In genomic region chr2:37802610-37803212, GRCm38 (mm10) we compare ENCODE assay signal across 8 mouse cellular contexts. TPM values are rescaled to one million over a fixed set of nuclear protein-coding genes. Genes with fewer than 3 reads are reported as not detected.
DNase-seq lines count a peak whose midpoint lies in the region; ATAC-seq and TF ChIP-seq lines count a peak whose summit lies in the region.

No protein-coding gene starts in this region.

- H3K4me2 ChIP-seq in lung, embryonic 15.5 days: no peak overlapping the region

- no peak for TF ChIP-seq POLR2A in ES-Bruce4 (IDR thresholded peaks at IDR 0.05; ENCODE audit: insufficient read depth, low read length)
- TF ChIP-seq POLR2A in brain, embryonic 14.5 days (IDR thresholded peaks at IDR 0.05; ENCODE audit: borderline replicate concordance, extremely low read depth, insufficient read depth, insufficient read length, poor library complexity, severe bottlenecking): no peak

- no peak overlapping the region for H3K9ac ChIP-seq in ES-Bruce4 (ENCODE audit: low read depth, poor library complexity, severe bottlenecking)
- H3K9ac ChIP-seq in lung, embryonic 15.5 days: no peak overlapping the region

- no peak overlapping the region for H3K4me3 ChIP-seq in ES-Bruce4 (ENCODE audit: low read depth, low read length)
- H3K4me3 ChIP-seq in hindbrain, embryonic 10.5 days: no peak overlapping the region
- no peak overlapping the region for H3K4me3 ChIP-seq in lung, embryonic 15.5 days

- TF ChIP-seq EP300 in ES-Bruce4 (IDR thresholded peaks at IDR 0.05; ENCODE audit: insufficient read depth, low read depth, low read length): no peak

- no peaks in the 10 kb centered on the region for H3K36me3 ChIP-seq in ES-Bruce4 (ENCODE audit: control insufficient read depth, insufficient read depth, low read length, poor library complexity, severe bottlenecking)
- H3K36me3 ChIP-seq in hindbrain, embryonic 10.5 days: peaks cover 25% of the 10 kb centered on the region
- H3K36me3 ChIP-seq in lung, embryonic 15.5 days: no peaks in the 10 kb centered on the region

- TF ChIP-seq CTCF in ES-Bruce4 (IDR thresholded peaks at IDR 0.05; ENCODE audit: low read depth, low read length): peak; percentile 98
- peak; percentile 97 for TF ChIP-seq CTCF in brain, embryonic 14.5 days (IDR thresholded peaks at IDR 0.05; ENCODE audit: borderline replicate concordance, extremely low read depth, insufficient read depth, insufficient read length)

- DNase-seq in brain, embryonic 14.5 days (ENCODE audit: low read depth): peak; percentile 86
- peak; percentile 43 for DNase-seq in fibroblast of lung, adult 2 months (ENCODE audit: low read depth)
- peak; percentile 83 for DNase-seq in hindbrain, embryonic 10.5 days (ENCODE audit: low spot score)
- DNase-seq in layer of hippocampus, adult 18-20 months (ENCODE audit: low spot score in 2 of 2): peak; percentile 44 to 80
- peak; percentile 58 for DNase-seq in ovary, adult 18-20 months (ENCODE audit: low spot score)
- peak; percentile 25 to 58 for DNase-seq in thymus, postnatal 10 days (ENCODE audit: low spot score in 2 of 2)

- H3K4me1 ChIP-seq in ES-Bruce4 (ENCODE audit: control insufficient read depth, insufficient read depth, low read length): no peaks in the 10 kb centered on the region
- H3K4me1 ChIP-seq in hindbrain, embryonic 10.5 days (replicated peaks): peaks cover 33% of the 10 kb centered on the region
- no peaks in the 10 kb centered on the region for H3K4me1 ChIP-seq in lung, embryonic 15.5 days

- H3K27ac ChIP-seq in ES-Bruce4 (ENCODE audit: insufficient read depth, low read length): no peak overlapping the region
- H3K27ac ChIP-seq in hindbrain, embryonic 10.5 days: peak overlapping the region; percentile 66; the same call in 1 of the 2 replicates
- no peak overlapping the region for H3K27ac ChIP-seq in lung, embryonic 15.5 days

- 0 out of 2 replicates have a peak, but pooled peaks have one; percentile 28 for ATAC-seq in lung, embryonic 15.5 days (ENCODE audit: borderline replicate concordance, extremely low read depth, low FRiP score, low TSS enrichment)

- no peaks in the 10 kb centered on the region for H3K27me3 ChIP-seq in ES-Bruce4 (ENCODE audit: control insufficient read depth, insufficient read depth, low read length, poor library complexity, severe bottlenecking)
- H3K27me3 ChIP-seq in hindbrain, embryonic 10.5 days (ENCODE audit: insufficient read depth, poor library complexity, severe bottlenecking): no peaks in the 10 kb centered on the region
- H3K27me3 ChIP-seq in lung, embryonic 15.5 days: no peaks in the 10 kb centered on the region

- no peaks in the 10 kb centered on the region for H3K9me3 ChIP-seq in ES-Bruce4 (replicated peaks; ENCODE audit: control insufficient read depth, insufficient read depth, low read length, poor library complexity, severe bottlenecking)
- no peaks in the 10 kb centered on the region for H3K9me3 ChIP-seq in hindbrain, embryonic 10.5 days
- H3K9me3 ChIP-seq in lung, embryonic 15.5 days: no peaks in the 10 kb centered on the region

- WGBS in hindbrain, embryonic 10.5 days: 45% methylated on average over 4 of the region's 4 CpGs
- WGBS in lung, embryonic 15.5 days: 48% methylated on average over 4 of the region's 4 CpGs

RNA-seq across cellular contexts. Expression of gene Crb2, which starts 26.7 kb away (rescaled TPM):
- polyA plus RNA-seq in ES-Bruce4 (2011; ENCODE audit: insufficient read depth, insufficient read length, low read depth, missing spikeins): 1.0 and 2.1 TPM in 2 replicates
- polyA plus RNA-seq in brain, embryonic 14.5 days (2012; rRNA removed): 9.8 and 11.3 TPM in 2 replicates
- polyA plus RNA-seq in hindbrain, embryonic 10.5 days (2016; fragmentation: Nextera tagmentation; extraction: Ambion mirVana): 19.5 and 20.5 TPM in 2 replicates
- 1 to 10 TPM; 2.8 to 3.1 TPM for total RNA-seq in layer of hippocampus, adult 18-20 months (2021)
- 0.96 and 1.3 TPM in 2 replicates for polyA plus RNA-seq in lung, embryonic 15.5 days (2015; fragmentation: Nextera tagmentation; extraction: Ambion mirVana)
